Comparison of ENCODE assay signal across 19 mouse cellular contexts in the genomic region with DNA sequence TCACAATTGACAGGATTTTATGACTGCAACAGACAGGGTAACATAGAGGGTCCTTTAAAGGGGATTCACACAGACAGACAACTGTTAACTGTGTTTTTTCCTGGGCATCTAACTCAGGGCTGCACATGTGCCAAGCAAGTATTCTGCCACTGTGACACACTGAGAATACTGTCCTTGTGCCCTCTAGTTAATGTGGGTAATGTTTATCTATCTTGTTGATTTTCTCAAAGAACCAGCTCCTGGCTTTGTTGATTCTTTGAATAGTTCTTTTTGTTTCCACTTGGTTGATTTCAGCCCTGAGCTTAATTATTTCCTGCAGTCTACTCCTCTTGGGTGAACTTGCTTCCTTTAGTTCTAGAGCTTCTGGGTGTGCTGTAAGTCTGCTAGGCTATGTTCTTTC. TPM values are rescaled to one million over a fixed set of nuclear protein-coding genes. Genes with fewer than 3 reads are reported as not detected.
"Had no signal": no experiment of that assay in that cellular context is flagged by ENCODE, and none has a peak within 500 bp of the region (broad histone marks: within the 10 kb centered on the region; RNA-seq: fewer than 3 reads in every experiment).

No protein-coding gene starts in this region.

RNA-seq across cellular contexts. Expression of gene Gm4301, which starts 35.4 kb away (rescaled TPM):
- polyA plus RNA-seq: cerebellum, adult 2 months; cortical plate, adult 2 months; embryonic facial prominence, embryonic 10.5 days; embryonic facial prominence, embryonic 11.5 days; embryonic facial prominence, embryonic 12.5 days; embryonic facial prominence, embryonic 13.5 days; embryonic facial prominence, embryonic 14.5 days; embryonic facial prominence, embryonic 15.5 days; erythroblast, embryonic 14.5 days; forebrain, embryonic 10.5 days; forebrain, embryonic 11.5 days; forebrain, embryonic 12.5 days; forebrain, embryonic 13.5 days; forebrain, embryonic 14.5 days; forebrain, embryonic 15.5 days; forebrain, embryonic 16.5 days; forebrain, postnatal 0 days; frontal cortex, adult 2 months; gonadal fat pad, adult 2 months had no signal

RNA-seq across cellular contexts. Expression of gene Gm4302, which starts 40.5 kb away (rescaled TPM):
- polyA plus RNA-seq: cerebellum, adult 2 months; cortical plate, adult 2 months; embryonic facial prominence, embryonic 10.5 days; embryonic facial prominence, embryonic 11.5 days; embryonic facial prominence, embryonic 12.5 days; embryonic facial prominence, embryonic 13.5 days; embryonic facial prominence, embryonic 14.5 days; embryonic facial prominence, embryonic 15.5 days; erythroblast, embryonic 14.5 days; forebrain, embryonic 10.5 days; forebrain, embryonic 11.5 days; forebrain, embryonic 12.5 days; forebrain, embryonic 13.5 days; forebrain, embryonic 14.5 days; forebrain, embryonic 15.5 days; forebrain, embryonic 16.5 days; forebrain, postnatal 0 days; frontal cortex, adult 2 months; gonadal fat pad, adult 2 months had no signal

RNA-seq across cellular contexts. Expression of gene Gm4303, which starts 45.7 kb away (rescaled TPM):
- polyA plus RNA-seq: cerebellum, adult 2 months; cortical plate, adult 2 months; embryonic facial prominence, embryonic 10.5 days; embryonic facial prominence, embryonic 11.5 days; embryonic facial prominence, embryonic 12.5 days; embryonic facial prominence, embryonic 13.5 days; embryonic facial prominence, embryonic 14.5 days; embryonic facial prominence, embryonic 15.5 days; erythroblast, embryonic 14.5 days; forebrain, embryonic 10.5 days; forebrain, embryonic 11.5 days; forebrain, embryonic 12.5 days; forebrain, embryonic 13.5 days; forebrain, embryonic 14.5 days; forebrain, embryonic 15.5 days; forebrain, embryonic 16.5 days; forebrain, postnatal 0 days; frontal cortex, adult 2 months; gonadal fat pad, adult 2 months had no signal

RNA-seq across cellular contexts. Expression of gene Gm4305, which starts 50.8 kb away (rescaled TPM):
- polyA plus RNA-seq: cerebellum, adult 2 months; cortical plate, adult 2 months; embryonic facial prominence, embryonic 10.5 days; embryonic facial prominence, embryonic 11.5 days; embryonic facial prominence, embryonic 12.5 days; embryonic facial prominence, embryonic 13.5 days; embryonic facial prominence, embryonic 14.5 days; embryonic facial prominence, embryonic 15.5 days; erythroblast, embryonic 14.5 days; forebrain, embryonic 10.5 days; forebrain, embryonic 11.5 days; forebrain, embryonic 12.5 days; forebrain, embryonic 13.5 days; forebrain, embryonic 14.5 days; forebrain, embryonic 15.5 days; forebrain, embryonic 16.5 days; forebrain, postnatal 0 days; frontal cortex, adult 2 months; gonadal fat pad, adult 2 months had no signal
